Mouse (Mus musculus) limb, embryonic 14.5 days (tissue): ENCODE data around the gene Trim46. TPM values are rescaled to one million over a fixed set of nuclear protein-coding genes. Genes with fewer than 3 reads are reported as not detected.
"Not testable (repeated sequence)": the region's sequence is repeated elsewhere in the genome, so short reads cannot be mapped to it uniquely, and the experiment has no call there.

Experiments used
- ATAC-seq: fragments of 200-750 bp; cut with Nextera tagmentation; 2 replicates; pipeline ENCODE4 v1.8.0; 2017; ENCODE audit warnings: low read depth, moderate number of reproducible peaks, moderate TSS enrichment; ENCODE audit not compliant: low FRiP score
- DNase-seq: peaks from one replicate; pipeline ENCODE4 v3.0.0-alpha.2; 2015; ENCODE audit warnings: low spot score
- H3K27ac ChIP-seq: fragments of 300-500 bp; sonication (generic); replicated peaks from 2 replicates; pipeline ENCODE4 v1.5.1; 2014; ENCODE audit warnings: low read depth, mild to moderate bottlenecking, low read length, moderate library complexity, mixed read lengths
- H3K27me3 ChIP-seq: fragments of 300-500 bp; sonication (generic); 2 replicates; pipeline ENCODE4 v1.6.1; 2014; ENCODE audit warnings: low read length, mixed read lengths; ENCODE audit not compliant: control insufficient read depth, insufficient read depth
- H3K36me3 ChIP-seq: fragments of 300-500 bp; sonication (generic); 2 replicates; pipeline ENCODE4 v1.6.1; 2014; ENCODE audit warnings: mild to moderate bottlenecking, low read length, moderate library complexity, mixed read lengths; ENCODE audit not compliant: control insufficient read depth, insufficient read depth
- H3K4me1 ChIP-seq: fragments of 300-500 bp; sonication (generic); 2 replicates; pipeline ENCODE4 v1.6.1; 2014; ENCODE audit warnings: antibody characterized with exemption, low read length, mixed read lengths; ENCODE audit not compliant: control insufficient read depth, insufficient read depth
- H3K4me2 ChIP-seq: fragments of 300-500 bp; sonication (generic); replicated peaks from 2 replicates; pipeline ENCODE4 v1.6.1; 2014; ENCODE audit warnings: low read depth, mild to moderate bottlenecking, low read length, moderate library complexity; ENCODE audit not compliant: severe bottlenecking
- H3K4me3 ChIP-seq: fragments of 300-500 bp; sonication (generic); replicated peaks from 2 replicates; pipeline ENCODE4 v1.5.1; 2014; ENCODE audit warnings: low read length
- H3K9ac ChIP-seq: fragments of 300-500 bp; sonication (generic); 2 replicates; pipeline ENCODE4 v1.6.1; 2014; ENCODE audit warnings: mild to moderate bottlenecking, low read depth, low read length, moderate library complexity; ENCODE audit not compliant: severe bottlenecking
- H3K9me3 ChIP-seq: fragments of 300-500 bp; sonication (generic); 2 replicates; pipeline ENCODE4 v1.6.1; 2016; ENCODE audit warnings: low read length; ENCODE audit not compliant: control insufficient read depth
- POLR2A ChIP-seq: fragments of 200-500 bp; IDR thresholded peaks from 2 replicates; pipeline ENCODE4 v1.8.0; 2012; ENCODE audit warnings: inconsistent platforms, mild to moderate bottlenecking, moderate library complexity, borderline replicate concordance; ENCODE audit not compliant: insufficient read depth, insufficient read length; ENCODE audit errors: extremely low read depth
- WGBS: fragments of 180-500 bp; shearing (Covaris S2); extraction: QIAGEN DNeasy Blood & Tissue Kit; methylation state at CpG from one replicate; pipeline ENCODE4 v1.1.7; 2014; 5-methylcytosine and 5-hydroxymethylcytosine counted together
- polyA plus RNA-seq, 2 experiments: library from polyadenylated mRNA; depleted of rRNA in 1 of 2; stranded (reverse) in 1 of 2; unstranded in 1 of 2; fragments of >200 nt; fragmentation: Nextera tagmentation in 1 of 2; extraction: Ambion mirVana in 1 of 2; gene quantifications; 2 replicates each; pipeline versions ENCODE4 v1.2.1 to v1.2.3; 2012 to 2014

The Trim46 gene
- polyA plus RNA-seq, 2 experiments, result 3.9 to 19.0 TPM

DNA sequence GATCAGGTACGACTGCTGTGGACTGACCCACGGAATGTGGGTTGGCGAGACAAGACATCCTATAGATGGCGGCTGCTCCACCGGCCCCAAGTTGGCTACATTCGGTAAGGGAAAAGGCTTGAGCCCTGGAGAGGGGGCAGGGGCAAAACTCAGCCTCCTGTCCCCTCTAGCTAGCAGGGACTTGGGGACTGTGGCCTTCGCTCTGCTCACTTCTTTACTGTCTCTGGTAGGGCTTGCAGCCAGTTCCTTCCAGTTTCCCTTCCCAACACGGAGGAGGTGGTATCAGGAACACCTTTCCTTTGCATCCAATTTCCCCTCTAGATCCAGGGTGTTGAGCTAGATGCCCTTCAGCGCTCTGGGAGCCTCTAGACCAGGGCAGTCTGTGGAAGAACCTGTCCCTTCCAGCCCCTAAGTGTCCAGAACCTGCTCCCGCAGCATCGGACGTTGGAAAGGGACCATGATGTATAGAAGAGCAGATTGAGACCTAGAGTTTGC lies 20.7 kb downstream of the Trim46 start:
- Histone ChIP-seq H3K4me1 (peaks cover 22% of the 10 kb centered on the region), H3K27me3 (no peaks in the 10 kb centered on the region), H3K36me3 (peaks cover 32% of the 10 kb centered on the region), H3K27ac (no peak overlapping the region), H3K4me3 (no peak overlapping the region), H3K9me3 (no peaks in the 10 kb centered on the region), H3K4me2 (no peak overlapping the region), H3K9ac (0 out of 2 replicates have a peak overlapping the region, but pooled peaks have one; percentile 2)
- TF ChIP-seq POLR2A, result no peak
- 63% methylated on average over 12 of the region's 12 CpGs for WGBS
- DNase-seq, result no peak
- ATAC-seq, result no peak

DNA sequence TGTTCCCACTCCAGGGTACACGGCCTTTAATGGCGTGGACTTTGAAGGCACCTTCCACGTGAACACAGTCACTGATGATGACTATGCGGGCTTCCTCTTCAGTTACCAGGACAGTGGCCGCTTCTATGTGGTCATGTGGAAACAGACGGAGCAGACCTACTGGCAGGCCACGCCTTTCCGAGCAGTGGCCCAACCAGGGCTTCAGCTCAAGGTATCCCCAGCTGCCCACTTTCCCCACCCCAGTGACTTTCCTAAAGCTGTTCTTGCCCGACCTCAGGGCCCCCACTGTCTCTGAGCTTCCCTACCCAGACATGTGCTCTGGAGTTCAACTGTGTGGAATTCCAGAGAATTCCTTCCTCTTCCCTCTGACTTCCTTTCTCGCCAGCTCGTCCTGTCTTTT lies 21.3 kb downstream of the Trim46 start:
- H3K9ac ChIP-seq, result no peak overlapping the region
- no peak for TF ChIP-seq POLR2A
- ATAC-seq, result no peak
- peaks cover 37% of the 10 kb centered on the region for H3K36me3 ChIP-seq
- H3K4me1 ChIP-seq, result peaks cover 22% of the 10 kb centered on the region
- H3K27ac ChIP-seq, result no peak overlapping the region
- WGBS, result 79% methylated on average over 11 of the region's 11 CpGs
- no peak overlapping the region for H3K4me3 ChIP-seq
- H3K27me3 ChIP-seq, result no peaks in the 10 kb centered on the region
- H3K4me2 ChIP-seq, result no peak overlapping the region
- no peaks in the 10 kb centered on the region for H3K9me3 ChIP-seq
- no peak for DNase-seq

DNA sequence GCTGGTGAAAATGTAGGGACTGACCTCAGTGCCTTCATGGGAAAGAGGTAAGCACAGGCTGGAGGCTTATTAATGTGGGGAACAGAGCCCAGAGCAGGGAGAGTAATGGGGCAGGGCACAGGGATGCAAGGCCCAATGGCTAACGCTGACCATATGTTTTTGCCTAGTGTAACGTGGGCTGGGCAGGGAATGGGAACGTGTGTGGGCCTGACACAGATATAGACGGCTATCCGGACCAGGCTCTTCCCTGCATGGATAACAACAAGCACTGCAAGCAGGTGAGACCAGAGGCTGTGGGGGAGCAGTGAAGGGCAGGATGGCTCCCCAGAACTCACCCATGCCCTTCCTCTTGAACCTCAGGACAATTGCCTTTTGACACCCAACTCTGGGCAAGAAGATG lies 24.9 kb downstream of the Trim46 start:
- Histone ChIP-seq H3K27me3 (no peaks in the 10 kb centered on the region), H3K4me3 (no peak overlapping the region), H3K9me3 (no peaks in the 10 kb centered on the region), H3K9ac (no peak overlapping the region), H3K4me2 (no peak overlapping the region), H3K36me3 (peaks cover 43% of the 10 kb centered on the region), H3K27ac (no peak overlapping the region), H3K4me1 (0 out of 2 replicates have a peak, but pooled peaks cover 3% of the 10 kb centered on the region)
- ATAC-seq (no peak), DNase-seq (no peak)
- 46% methylated on average over 5 of the region's 5 CpGs for WGBS
- no peak for TF ChIP-seq POLR2A

DNA sequence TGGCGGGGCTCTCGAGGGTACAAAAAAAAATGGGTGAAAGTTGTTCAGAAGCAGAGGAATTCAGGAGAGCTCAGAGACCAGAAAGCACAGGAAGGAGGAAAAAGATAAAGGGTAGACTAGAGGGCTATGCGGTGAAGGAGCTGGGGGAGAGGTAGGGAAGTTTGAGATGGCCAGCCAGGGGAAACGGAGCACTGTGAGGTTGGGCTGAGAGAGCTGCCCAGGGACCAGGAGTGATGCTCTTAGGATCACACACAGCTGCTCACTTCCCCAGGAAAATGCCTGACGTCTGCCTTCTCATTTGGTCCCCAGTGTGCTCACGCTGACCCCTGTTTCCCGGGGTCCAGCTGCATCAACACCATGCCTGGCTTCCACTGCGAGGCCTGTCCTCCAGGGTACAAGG lies 26.6 kb downstream of the Trim46 start:
- Histone ChIP-seq H3K4me2 (no peak overlapping the region), H3K4me3 (no peak overlapping the region), H3K9me3 (no peaks in the 10 kb centered on the region), H3K36me3 (peaks cover 31% of the 10 kb centered on the region), H3K27me3 (no peaks in the 10 kb centered on the region), H3K27ac (no peak overlapping the region), H3K9ac (0 out of 2 replicates have a peak overlapping the region, but pooled peaks have one; percentile 7), H3K4me1 (peaks cover 13% of the 10 kb centered on the region)
- TF ChIP-seq POLR2A, result no peak
- no peak for ATAC-seq
- WGBS, result 42% methylated on average over 8 of the region's 8 CpGs
- DNase-seq, result no peak

DNA sequence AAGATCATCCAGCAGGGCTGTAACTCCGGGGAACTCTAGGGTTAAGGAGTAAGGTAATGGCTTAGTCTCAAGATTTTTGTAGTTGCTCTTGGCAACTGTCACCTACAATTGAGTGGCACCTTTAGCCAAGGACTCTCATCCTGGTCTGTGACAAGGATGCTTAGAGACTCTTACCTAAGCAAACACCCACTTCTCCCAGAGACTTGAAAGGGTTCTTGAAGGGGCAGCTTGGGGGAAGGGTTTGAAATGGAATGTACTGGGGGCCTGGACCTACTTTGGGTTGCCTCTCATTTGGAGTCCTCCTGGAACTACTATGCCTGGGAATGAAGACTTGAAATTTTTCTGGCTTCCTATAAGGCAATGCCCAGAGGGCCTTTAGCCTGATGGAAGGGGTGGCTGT lies 27.8 kb downstream of the Trim46 start:
- H3K4me2 ChIP-seq, result no peak overlapping the region
- TF ChIP-seq POLR2A, result no peak
- no peak overlapping the region for H3K9ac ChIP-seq
- no peaks in the 10 kb centered on the region for H3K9me3 ChIP-seq
- no peaks in the 10 kb centered on the region for H3K27me3 ChIP-seq
- peaks cover 14% of the 10 kb centered on the region for H3K4me1 ChIP-seq
- ATAC-seq (no peak), DNase-seq (no peak)
- peaks cover 26% of the 10 kb centered on the region for H3K36me3 ChIP-seq
- 92% methylated on average over 1 of the region's 1 CpGs for WGBS
- no peak overlapping the region for H3K27ac ChIP-seq
- H3K4me3 ChIP-seq, result no peak overlapping the region

DNA sequence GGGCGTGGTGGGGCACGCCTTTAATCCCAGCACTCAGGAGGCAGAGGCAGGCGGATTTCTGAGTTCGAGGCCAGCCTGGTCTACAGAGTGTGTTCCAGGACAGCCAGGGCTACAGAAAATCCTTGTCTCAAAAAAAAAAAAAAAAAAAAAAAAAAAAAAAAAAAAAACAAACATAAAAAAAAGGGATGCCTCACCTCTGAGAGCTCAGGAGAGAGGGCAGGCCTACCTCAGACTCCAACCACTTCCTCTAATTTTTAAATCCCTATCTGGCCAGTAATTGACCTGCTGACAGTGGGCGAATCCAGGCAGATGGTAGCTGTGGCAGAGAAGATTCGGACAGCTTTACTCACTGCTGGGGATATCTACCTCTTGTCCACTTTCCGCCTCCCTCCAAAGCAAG lies 29.7 kb downstream of the Trim46 start:
- H3K9me3 ChIP-seq, ATAC-seq, H3K9ac ChIP-seq, H3K4me3 ChIP-seq, H3K27me3 ChIP-seq, H3K27ac ChIP-seq, DNase-seq: not testable (repeated sequence)
- peaks cover 16% of the 10 kb centered on the region; the same call in 1 of the 2 replicates for H3K36me3 ChIP-seq
- 71% methylated on average over 7 of the region's 7 CpGs for WGBS
- H3K4me2 ChIP-seq, result peak overlapping the region; percentile 86
- H3K4me1 ChIP-seq, result peaks cover 20% of the 10 kb centered on the region
